Mouse (Mus musculus) myocyte (in vitro differentiated cells): ENCODE results near the gene Ccdc106.

Experiments
- CEBPB ChIP-seq: IDR thresholded peaks from 2 replicates; pipeline ENCODE4 v1.6.1; 2011; ENCODE audit warnings: mild to moderate bottlenecking, moderate library complexity; ENCODE audit not compliant: poor library complexity, insufficient read depth, severe bottlenecking
- MAX ChIP-seq: IDR thresholded peaks from one replicate; pipeline ENCODE4 v1.6.1; 2011; ENCODE audit warnings: low read depth, mild to moderate bottlenecking, control low read depth
- MYOG ChIP-seq, 3 experiments: IDR thresholded peaks; one replicate each; pipeline ENCODE4 v1.6.1; 2011; ENCODE audit warnings: control low read depth in 2 of 3, low read depth in 2 of 3, mild to moderate bottlenecking in 2 of 3; ENCODE audit not compliant: insufficient read length in 2 of 3, control insufficient read depth in 1 of 3, insufficient read depth in 1 of 3
- POLR2A ChIP-seq: IDR thresholded peaks from one replicate; pipeline ENCODE4 v1.6.1; 2011; ENCODE audit warnings: low read depth, mild to moderate bottlenecking, control low read depth, moderate library complexity; ENCODE audit not compliant: insufficient read length
- SRF ChIP-seq: IDR thresholded peaks from one replicate; pipeline ENCODE4 v1.6.1; 2011; ENCODE audit warnings: low read depth; ENCODE audit not compliant: control insufficient read depth, insufficient read length

DNA sequence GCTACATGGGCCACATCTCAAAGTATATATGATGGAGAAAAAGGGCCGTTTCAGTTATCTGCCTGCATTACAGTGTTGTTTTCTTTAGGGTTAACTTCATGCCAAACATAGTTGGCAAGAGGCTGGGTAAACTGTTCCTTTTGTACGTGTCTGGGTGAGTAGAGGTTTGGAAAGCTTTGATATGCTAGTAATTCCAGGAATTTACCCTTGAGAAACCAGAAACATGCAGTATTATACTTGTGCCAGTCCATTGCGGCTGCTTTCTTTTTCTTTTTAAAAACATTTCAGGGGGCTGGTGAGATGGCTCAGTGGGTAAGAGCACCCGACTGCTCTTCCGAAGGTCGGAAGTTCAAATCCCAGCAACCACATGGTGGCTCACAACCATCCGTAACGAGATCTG lies 23.4 kb upstream of the Ccdc106 start:
- TF ChIP-seq SRF, result no peak
- TF ChIP-seq MYOG (IDR thresholded peaks at IDR 0.05; ENCODE audit: control insufficient read depth in 1 of 3, insufficient read depth in 1 of 3, insufficient read length in 2 of 3, low read depth in 2 of 3), result no peak
- TF ChIP-seq POLR2A, result no peak
- TF ChIP-seq MAX, result no peak
- TF ChIP-seq CEBPB, result no peak
